Mouse (Mus musculus) kidney, embryonic 16.5 days (tissue): Measurements from ENCODE around the gene Dmac2. TPM values are rescaled to one million over a fixed set of nuclear protein-coding genes. Genes with fewer than 3 reads are reported as not detected.

Source experiments
- ATAC-seq: fragments of 200-750 bp; cut with Nextera tagmentation; 2 replicates; pipeline ENCODE4 v1.8.0; 2017; ENCODE audit warnings: moderate TSS enrichment; ENCODE audit not compliant: low FRiP score, low TSS enrichment
- H3K27ac ChIP-seq: fragments of 300-500 bp; sonication (generic); 2 replicates; pipeline ENCODE4 v1.5.1; 2014; ENCODE audit warnings: low read length
- H3K27me3 ChIP-seq: fragments of 300-500 bp; sonication (generic); 2 replicates; pipeline ENCODE4 v1.6.1; 2014; ENCODE audit warnings: low read length, control low read depth, mixed read lengths; ENCODE audit not compliant: insufficient read depth
- H3K36me3 ChIP-seq: fragments of 300-500 bp; sonication (generic); 2 replicates; pipeline ENCODE4 v1.6.1; 2014; ENCODE audit warnings: low read length, control low read depth, mixed read lengths; ENCODE audit not compliant: insufficient read depth
- H3K4me1 ChIP-seq: fragments of 300-500 bp; sonication (generic); 2 replicates; pipeline ENCODE4 v1.6.1; 2014; ENCODE audit warnings: low read length, control low read depth, mixed read lengths; ENCODE audit not compliant: insufficient read depth
- H3K4me2 ChIP-seq: fragments of 300-500 bp; sonication (generic); replicated peaks from 2 replicates; pipeline ENCODE4 v1.6.1; 2014; ENCODE audit warnings: low read depth, low read length
- H3K4me3 ChIP-seq: fragments of 300-500 bp; sonication (generic); 2 replicates; pipeline ENCODE4 v1.5.1; 2014; ENCODE audit warnings: mild to moderate bottlenecking, low read length
- H3K9ac ChIP-seq: fragments of 300-500 bp; sonication (generic); replicated peaks from 2 replicates; pipeline ENCODE4 v1.6.1; 2014; ENCODE audit warnings: low read length
- H3K9me3 ChIP-seq: fragments of 300-500 bp; sonication (generic); 2 replicates; pipeline ENCODE4 v1.6.1; 2016; ENCODE audit warnings: low read length, control low read depth
- WGBS: fragments of 180-500 bp; shearing (Covaris S2); extraction: QIAGEN DNeasy Blood & Tissue Kit; methylation state at CpG from one replicate; pipeline ENCODE4 v1.1.7; 2014; 5-methylcytosine and 5-hydroxymethylcytosine counted together
- polyA plus RNA-seq: library from polyadenylated mRNA; unstranded; fragments of >200 nt; fragmentation: Nextera tagmentation; extraction: Ambion mirVana; gene quantifications from 2 replicates; pipeline ENCODE4 v1.2.1, GENCODE M21; 2015

The Dmac2 gene
- polyA plus RNA-seq, 1 experiment from 2014 or later: 61.8 TPM

DNA sequence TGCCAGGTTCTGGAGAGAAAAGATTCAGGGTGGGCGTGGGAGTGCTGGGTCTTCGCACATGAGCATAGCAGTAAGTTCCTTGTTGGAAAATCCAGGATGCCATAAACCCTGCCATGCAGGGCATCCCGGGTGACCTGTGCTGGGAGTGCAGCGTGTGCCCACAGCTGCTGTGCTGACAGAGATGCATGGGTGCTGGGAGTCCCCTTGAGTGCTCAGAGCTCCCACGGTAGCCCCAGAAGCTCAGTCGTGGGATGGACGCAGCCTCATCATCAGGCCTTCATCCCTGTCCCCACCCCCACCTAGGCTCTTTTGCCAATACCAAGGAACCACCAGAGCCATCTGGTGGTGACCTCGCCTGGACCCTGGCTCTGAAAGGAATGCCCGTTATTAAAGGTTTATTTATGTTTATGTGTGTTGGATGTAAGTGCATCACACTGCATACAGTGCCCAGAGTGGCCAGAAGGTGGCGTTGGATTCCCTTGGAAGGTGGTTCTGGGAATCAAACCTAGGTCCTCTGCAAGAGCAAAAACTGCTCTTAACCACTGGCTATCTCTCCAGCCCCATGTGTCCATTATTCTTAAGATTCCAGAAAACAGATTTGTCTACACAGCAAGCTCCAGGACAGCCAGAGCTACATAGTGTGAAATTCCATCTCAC lies 6.5 kb downstream of the Dmac2 start:
- WGBS: 80% methylated on average over 10 of the region's 10 CpGs
- Histone ChIP-seq H3K36me3 (peaks cover 49% of the 10 kb centered on the region), H3K4me1 (peaks cover 22% of the 10 kb centered on the region), H3K4me3 (no peak overlapping the region), H3K4me2 (no peak overlapping the region), H3K9ac (no peak overlapping the region), H3K27me3 (no peaks in the 10 kb centered on the region), H3K27ac (peak overlapping the region; percentile 68; the same call in 1 of the 2 replicates), H3K9me3 (no peaks in the 10 kb centered on the region)
- no peak for ATAC-seq

DNA sequence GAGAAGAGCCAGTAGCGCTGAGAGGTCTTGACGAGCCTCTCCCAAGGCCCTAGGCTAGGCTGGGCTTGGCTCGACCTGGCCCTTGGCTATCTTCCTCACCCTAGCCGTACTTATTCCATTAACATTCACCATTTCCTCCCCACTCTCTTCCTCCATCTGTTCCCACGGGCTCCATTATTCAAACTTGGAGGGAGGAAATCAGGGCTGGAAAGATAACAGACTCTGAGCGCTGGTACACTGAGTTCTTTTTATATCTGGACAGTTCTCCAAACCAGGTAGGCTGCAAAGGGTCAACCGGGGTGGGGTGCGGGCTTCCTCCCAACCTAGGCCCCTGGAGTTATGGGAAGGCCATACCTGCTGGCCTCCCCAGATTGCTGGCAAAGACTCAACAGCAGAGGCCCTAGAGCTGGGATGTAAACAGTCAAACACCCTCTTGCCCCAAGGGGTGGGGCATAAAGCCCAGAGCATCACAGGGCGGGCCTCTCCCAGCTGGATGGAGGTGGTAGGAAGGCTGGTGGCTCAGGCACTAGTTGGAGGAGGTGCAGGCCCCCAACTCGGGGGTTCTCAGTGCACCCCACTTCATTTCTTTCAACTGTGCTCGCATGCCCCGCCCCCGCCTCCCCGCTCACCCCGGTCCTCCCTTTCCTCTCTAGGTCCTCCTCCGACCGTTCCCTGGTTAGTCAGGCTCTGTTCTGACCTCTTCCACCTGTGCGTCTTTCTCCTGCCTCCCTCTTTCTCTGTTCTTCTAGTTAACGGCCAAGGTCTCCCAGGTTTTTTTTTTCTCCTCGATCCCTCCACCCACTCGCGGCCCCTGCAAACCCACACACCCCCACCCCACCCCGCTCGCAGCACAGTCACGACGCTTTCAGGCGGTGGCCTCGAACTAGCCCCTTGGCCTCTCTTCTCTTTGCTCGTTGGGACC lies 7.6 kb downstream of the Dmac2 start, which contains the start of gene B3gnt8:
TSS of gene B3gnt8 (plus strand) at position 146 of the 922 bp plus-strand sequence.
- 17% methylated on average over 26 of the region's 29 CpGs for WGBS

GRCm38 (mm10) chr7:25627431-25628322 lies 8.5 kb downstream of the Dmac2 start:
- WGBS: 13% methylated on average over 38 of the region's 38 CpGs
- peak overlapping the region; percentile 68 for H3K27ac ChIP-seq
- H3K9ac ChIP-seq: peak overlapping the region; percentile 77
- peaks cover 42% of the 10 kb centered on the region for H3K36me3 ChIP-seq
- H3K27me3 ChIP-seq: no peaks in the 10 kb centered on the region
- H3K4me1 ChIP-seq: peaks cover 22% of the 10 kb centered on the region
- H3K4me2 ChIP-seq: peak overlapping the region; percentile 83
- no peaks in the 10 kb centered on the region for H3K9me3 ChIP-seq
- peak overlapping the region; percentile 56 for H3K4me3 ChIP-seq
- peak; percentile 89 for ATAC-seq

More for the DNA sequence above, 7.6 kb downstream of the Dmac2 start, which contains the start of gene B3gnt8:
- Histone ChIP-seq H3K27ac (peak within 1 kb of the TSS; percentile 68), H3K4me3 (peak within 1 kb of the TSS; percentile 56), H3K4me1 (peaks cover 22% of the 10 kb centered on the region), H3K9me3 (no peaks in the 10 kb centered on the region), H3K4me2 (peak within 1 kb of the TSS; percentile 83), H3K36me3 (peaks cover 45% of the 10 kb centered on the region), H3K9ac (peak within 1 kb of the TSS; percentile 77), H3K27me3 (no peaks in the 10 kb centered on the region)
- ATAC-seq: peak; percentile 44; the same call in 1 of the 2 replicates

DNA sequence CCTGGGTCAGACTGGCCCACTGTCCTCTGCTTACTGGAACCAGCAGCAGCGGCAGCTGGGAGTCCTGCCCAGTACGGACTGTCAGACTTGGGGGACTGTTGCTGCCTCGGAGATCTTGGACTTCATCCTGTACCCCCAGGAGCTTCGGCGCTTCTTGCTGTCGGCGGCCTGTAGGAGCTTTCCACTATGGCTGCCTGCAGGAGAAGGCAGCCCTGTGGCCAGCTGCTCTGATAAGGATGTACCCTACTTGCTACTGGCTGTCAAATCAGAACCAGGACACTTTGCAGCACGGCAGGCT lies 9.1 kb downstream of the Dmac2 start:
- no peaks in the 10 kb centered on the region for H3K9me3 ChIP-seq
- H3K4me2 ChIP-seq: peak overlapping the region; percentile 83
- H3K4me1 ChIP-seq: peaks cover 22% of the 10 kb centered on the region
- peak overlapping the region; percentile 77 for H3K9ac ChIP-seq
- H3K27me3 ChIP-seq: no peaks in the 10 kb centered on the region
- ATAC-seq: no peak
- H3K27ac ChIP-seq: no peak overlapping the region; the same call in 1 of the 2 replicates
- peaks cover 40% of the 10 kb centered on the region for H3K36me3 ChIP-seq
- WGBS: 65% methylated on average over 8 of the region's 8 CpGs
- peak overlapping the region; percentile 56 for H3K4me3 ChIP-seq

DNA sequence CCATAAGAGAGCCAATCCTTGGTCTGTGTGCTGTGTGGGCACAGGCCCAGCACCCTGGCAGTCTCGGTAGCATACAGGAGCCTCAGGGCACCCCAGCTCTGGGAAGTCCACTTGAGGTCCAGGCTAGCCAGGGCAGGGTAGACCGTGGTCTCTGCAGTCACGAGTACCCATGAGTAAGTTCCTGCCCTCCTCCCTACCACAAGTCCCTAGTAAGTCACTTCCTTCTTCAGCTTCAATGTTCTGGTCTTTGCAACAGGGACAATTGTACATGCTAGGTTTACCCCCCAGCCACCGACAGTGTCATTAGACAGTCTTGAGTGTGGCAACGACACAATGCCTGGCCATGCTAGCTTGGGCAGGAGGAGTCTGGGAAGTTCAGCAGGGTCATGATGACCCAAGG lies 13.5 kb downstream of the Dmac2 start:
- no peak overlapping the region for H3K9ac ChIP-seq
- no peaks in the 10 kb centered on the region for H3K9me3 ChIP-seq
- no peak for ATAC-seq
- no peak overlapping the region for H3K27ac ChIP-seq
- no peaks in the 10 kb centered on the region for H3K27me3 ChIP-seq
- 91% methylated on average over 5 of the region's 5 CpGs for WGBS
- no peak overlapping the region for H3K4me2 ChIP-seq
- H3K36me3 ChIP-seq: peaks cover 35% of the 10 kb centered on the region
- H3K4me1 ChIP-seq: peaks cover 14% of the 10 kb centered on the region
- no peak overlapping the region for H3K4me3 ChIP-seq

GRCm38 (mm10) chr7:25636373-25636772 lies 17.2 kb downstream of the Dmac2 start:
- Histone ChIP-seq H3K9ac (no peak overlapping the region), H3K36me3 (peaks cover 36% of the 10 kb centered on the region), H3K4me3 (no peak overlapping the region), H3K4me2 (no peak overlapping the region), H3K27me3 (no peaks in the 10 kb centered on the region), H3K9me3 (no peaks in the 10 kb centered on the region), H3K4me1 (no peaks in the 10 kb centered on the region), H3K27ac (no peak overlapping the region)
- WGBS: 64% methylated on average over 3 of the region's 3 CpGs
- ATAC-seq: 0 out of 2 replicates have a peak, but pooled peaks have one; percentile 60

DNA sequence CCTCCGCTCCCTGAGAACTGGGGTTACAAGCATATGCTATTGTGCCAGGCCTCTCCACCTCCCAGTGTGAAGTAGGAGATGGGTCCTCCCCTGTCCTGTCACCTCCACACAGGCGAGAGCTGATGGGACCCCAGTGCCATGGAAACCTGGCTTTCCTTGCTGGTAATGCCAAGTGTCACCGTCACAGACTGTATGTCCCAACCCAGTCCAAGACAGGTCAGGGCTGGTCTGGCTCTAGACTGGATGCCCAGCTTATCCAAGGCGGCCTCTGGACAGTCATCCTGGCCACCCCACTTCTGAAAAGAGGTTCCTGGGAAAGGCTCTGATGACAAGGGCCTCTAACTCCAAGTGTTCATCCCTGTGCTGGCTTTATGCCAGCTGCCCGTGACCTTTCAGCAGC lies 17.9 kb downstream of the Dmac2 start:
- Histone ChIP-seq H3K4me2 (no peak overlapping the region), H3K4me3 (no peak overlapping the region), H3K9ac (no peak overlapping the region), H3K27ac (no peak overlapping the region), H3K9me3 (no peaks in the 10 kb centered on the region), H3K4me1 (no peaks in the 10 kb centered on the region), H3K27me3 (no peaks in the 10 kb centered on the region), H3K36me3 (peaks cover 32% of the 10 kb centered on the region)
- WGBS: 96% methylated on average over 5 of the region's 5 CpGs
- no peak for ATAC-seq

DNA sequence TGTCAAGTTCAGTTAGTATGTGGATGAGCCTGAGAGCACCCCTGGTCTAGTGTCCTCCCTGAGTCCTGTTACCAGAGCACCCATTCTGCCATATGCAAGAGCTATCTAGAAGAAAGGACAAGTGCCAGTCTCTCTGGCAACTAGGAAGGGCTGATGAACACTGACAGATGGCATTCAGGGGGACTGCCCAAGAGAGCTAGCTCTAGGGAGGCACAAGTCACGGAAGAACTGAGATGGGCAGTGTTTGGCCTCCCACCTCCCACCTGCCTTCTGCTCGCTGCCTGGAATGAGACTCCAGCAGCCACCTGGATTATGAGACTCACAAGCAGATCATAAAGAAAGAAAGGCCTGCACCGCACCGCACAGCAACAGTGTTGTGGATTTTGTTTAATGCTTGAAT lies 20.5 kb downstream of the Dmac2 start:
- no peak overlapping the region for H3K4me2 ChIP-seq
- ATAC-seq: no peak
- H3K4me1 ChIP-seq: peaks cover 3% of the 10 kb centered on the region; the same call in 1 of the 2 replicates
- no peak overlapping the region for H3K9ac ChIP-seq
- 85% methylated on average over 4 of the region's 4 CpGs for WGBS
- H3K4me3 ChIP-seq: no peak overlapping the region
- H3K9me3 ChIP-seq: no peaks in the 10 kb centered on the region
- no peak overlapping the region for H3K27ac ChIP-seq
- peaks cover 23% of the 10 kb centered on the region for H3K36me3 ChIP-seq
- no peaks in the 10 kb centered on the region for H3K27me3 ChIP-seq

- no peak for ATAC-seq
- Histone ChIP-seq H3K9me3 (no peaks in the 10 kb centered on the region), H3K4me2 (no peak overlapping the region), H3K9ac (no peak overlapping the region), H3K4me1 (peaks cover 5% of the 10 kb centered on the region; the same call in 1 of the 2 replicates), H3K36me3 (0 out of 2 replicates have a peak, but pooled peaks cover 5% of the 10 kb centered on the region), H3K27ac (no peak overlapping the region), H3K4me3 (no peak overlapping the region), H3K27me3 (no peaks in the 10 kb centered on the region)
- WGBS: 75% methylated on average over 10 of the region's 10 CpGs
These were observed 24.9 kb downstream of the Dmac2 start for GRCm38 (mm10) chr7:25644136-25644535.
